Comparison of ENCODE assay signal across 15 mouse cellular contexts in genomic region chr7:77326836-77327235, GRCm38 (mm10).
"Had no signal": no experiment of that assay in that cellular context is flagged by ENCODE, and none has a peak within 500 bp of the region (broad histone marks: within the 10 kb centered on the region; RNA-seq: fewer than 3 reads in every experiment).

No protein-coding gene starts in this region.

- H3K27me3 ChIP-seq: megakaryocyte, embryonic 14.5 days; midbrain, embryonic 12.5 days; stomach, embryonic 15.5 days had no signal

- H3K27ac ChIP-seq: kidney, postnatal 0 days; limb, embryonic 10.5 days; midbrain, embryonic 12.5 days; stomach, embryonic 15.5 days had no signal

- ATAC-seq: inflammation-experienced regulatory T-cells, adult 6 months; intestine, postnatal 0 days; lung, postnatal 0 days; midbrain, embryonic 16.5 days had no signal

- H3K9ac ChIP-seq: midbrain, embryonic 12.5 days; stomach, embryonic 15.5 days had no signal

- H3K4me3 ChIP-seq: limb, embryonic 10.5 days; megakaryocyte, embryonic 14.5 days; midbrain, embryonic 12.5 days; stomach, embryonic 15.5 days had no signal

- H3K4me1 ChIP-seq: limb, embryonic 10.5 days; megakaryocyte, embryonic 14.5 days; midbrain, embryonic 12.5 days; stomach, embryonic 15.5 days had no signal

- DNase-seq: kidney, adult 8-10 months; kidney, postnatal 36 days; lung, adult 2 months; lung, postnatal 4 days; right cerebral cortex, postnatal 14 days; thymus, postnatal 36 days had no signal

- H3K4me2 ChIP-seq: midbrain, embryonic 12.5 days; stomach, embryonic 15.5 days had no signal

- H3K9me3 ChIP-seq: limb, embryonic 10.5 days; megakaryocyte, embryonic 14.5 days; midbrain, embryonic 12.5 days; stomach, embryonic 15.5 days had no signal

- H3K36me3 ChIP-seq: limb, embryonic 10.5 days; midbrain, embryonic 12.5 days; stomach, embryonic 15.5 days had no signal
